Mouse (Mus musculus) G1E (cell line): ENCODE measurements around the gene Wscd1.

Experiments used
- CTCF ChIP-seq: IDR thresholded peaks from 2 replicates; pipeline ENCODE4 v1.5.1; 2012; ENCODE audit warnings: low read depth, low read length, inconsistent platforms, mixed read lengths
- GATA1 ChIP-seq: IDR thresholded peaks from 2 replicates; pipeline ENCODE4 v1.6.1; 2012; ENCODE audit warnings: borderline replicate concordance, low read length, inconsistent platforms, mixed read lengths
- GATA2 ChIP-seq: IDR thresholded peaks from 2 replicates; pipeline ENCODE4 v1.6.1; 2012; ENCODE audit warnings: low read depth, low read length, inconsistent platforms, borderline replicate concordance
- POLR2AphosphoS5 ChIP-seq: IDR thresholded peaks from 2 replicates; pipeline ENCODE4 v1.6.1; 2012; ENCODE audit warnings: low read depth, low read length, inconsistent platforms; ENCODE audit not compliant: insufficient replicate concordance
- TAL1 ChIP-seq: conservative IDR thresholded peaks from 2 replicates; pipeline ENCODE4 v1.6.1; 2012; ENCODE audit warnings: low read depth, low read length, inconsistent platforms, mixed read lengths

GRCm38 (mm10) chr11:71763154-71763553, 13.4 kb downstream of the Wscd1 start:
- TF ChIP-seq CTCF (no peak), GATA1 (no peak), GATA2 (no peak), TAL1 (no peak), POLR2AphosphoS5 (no peak)
